Comparison of ENCODE assay signal across 8 mouse cellular contexts in genomic region chr5:22548556-22549161, GRCm38 (mm10). TPM values are rescaled to one million over a fixed set of nuclear protein-coding genes. Genes with fewer than 3 reads are reported as not detected.
A peak's percentile ranks its signal among the peaks of the same experiment; 100 is the strongest.
DNase-seq lines count a peak whose midpoint lies in the region; ATAC-seq and TF ChIP-seq lines count a peak whose summit lies in the region.

No protein-coding gene starts in this region.

- peak overlapping the region; percentile 75 for H3K4me3 ChIP-seq in hindbrain, embryonic 10.5 days
- no peak overlapping the region for H3K4me3 ChIP-seq in hindbrain, embryonic 16.5 days (ENCODE audit: low read length)
- H3K4me3 ChIP-seq in bone marrow, adult 2 months (replicated peaks; ENCODE audit: control insufficient read depth, low read depth, low read length): peak overlapping the region; percentile 21
- peak overlapping the region; percentile 80; the same call in 1 of the 2 replicates for H3K4me3 ChIP-seq in kidney, embryonic 14.5 days (ENCODE audit: low read length)
- no peak overlapping the region for H3K4me3 ChIP-seq in midbrain, embryonic 15.5 days

- TF ChIP-seq CTCF in bone marrow, adult 2 months (IDR thresholded peaks at IDR 0.05; ENCODE audit: control insufficient read depth, insufficient read depth, low read length): no peak

- H3K9me3 ChIP-seq in hindbrain, embryonic 10.5 days: no peaks in the 10 kb centered on the region; the same call in 1 of the 2 replicates
- no peaks in the 10 kb centered on the region for H3K9me3 ChIP-seq in hindbrain, embryonic 16.5 days (ENCODE audit: control insufficient read depth, low read length)
- no peaks in the 10 kb centered on the region for H3K9me3 ChIP-seq in kidney, embryonic 14.5 days (ENCODE audit: control insufficient read depth, low read length)
- H3K9me3 ChIP-seq in midbrain, embryonic 15.5 days: no peaks in the 10 kb centered on the region

- no peak overlapping the region for H3K9ac ChIP-seq in hindbrain, embryonic 16.5 days (ENCODE audit: low read depth, low read length)
- no peak overlapping the region for H3K9ac ChIP-seq in kidney, embryonic 14.5 days (ENCODE audit: low read depth, low read length)
- H3K9ac ChIP-seq in midbrain, embryonic 15.5 days: no peak overlapping the region

- no peak overlapping the region; the same call in 1 of the 2 replicates for H3K4me2 ChIP-seq in hindbrain, embryonic 16.5 days (ENCODE audit: low read length)
- peak overlapping the region; percentile 55 for H3K4me2 ChIP-seq in kidney, embryonic 14.5 days (replicated peaks; ENCODE audit: low read depth, low read length)
- peak overlapping the region; percentile 62; the same call in 1 of the 2 replicates for H3K4me2 ChIP-seq in midbrain, embryonic 15.5 days

- H3K36me3 ChIP-seq in hindbrain, embryonic 10.5 days: peaks cover 36% of the 10 kb centered on the region
- H3K36me3 ChIP-seq in hindbrain, embryonic 16.5 days (ENCODE audit: control insufficient read depth, insufficient read depth, low read length): peaks cover 19% of the 10 kb centered on the region
- H3K36me3 ChIP-seq in kidney, embryonic 14.5 days (ENCODE audit: control insufficient read depth, insufficient read depth, low read length): peaks cover 23% of the 10 kb centered on the region
- peaks cover 23% of the 10 kb centered on the region for H3K36me3 ChIP-seq in midbrain, embryonic 15.5 days (replicated peaks)

- peaks cover 9% of the 10 kb centered on the region for H3K4me1 ChIP-seq in hindbrain, embryonic 10.5 days (replicated peaks)
- H3K4me1 ChIP-seq in hindbrain, embryonic 16.5 days (ENCODE audit: control insufficient read depth, insufficient read depth, low read depth, low read length): peaks cover 10% of the 10 kb centered on the region
- peaks cover 1% of the 10 kb centered on the region for H3K4me1 ChIP-seq in bone marrow, adult 2 months (ENCODE audit: control insufficient read depth, insufficient read depth, low read length)
- H3K4me1 ChIP-seq in kidney, embryonic 14.5 days (ENCODE audit: control insufficient read depth, insufficient read depth, low read length): 0 out of 2 replicates have a peak, but pooled peaks cover 8% of the 10 kb centered on the region
- H3K4me1 ChIP-seq in midbrain, embryonic 15.5 days: peaks cover 9% of the 10 kb centered on the region

- no peaks in the 10 kb centered on the region for H3K27me3 ChIP-seq in hindbrain, embryonic 10.5 days (ENCODE audit: insufficient read depth, poor library complexity, severe bottlenecking)
- H3K27me3 ChIP-seq in hindbrain, embryonic 16.5 days (replicated peaks; ENCODE audit: control insufficient read depth, insufficient read depth, low read length): no peaks in the 10 kb centered on the region
- H3K27me3 ChIP-seq in kidney, embryonic 14.5 days (ENCODE audit: control insufficient read depth, insufficient read depth, low read length): no peaks in the 10 kb centered on the region
- no peaks in the 10 kb centered on the region for H3K27me3 ChIP-seq in midbrain, embryonic 15.5 days (replicated peaks)

- no peak for DNase-seq in hindbrain, embryonic 10.5 days (ENCODE audit: low spot score)
- no peak for DNase-seq in embryo, embryonic 10.5 days (ENCODE audit: low spot score)
- DNase-seq in natural killer cell, adult 2 months (ENCODE audit: low spot score in 2 of 2): no peak
- no peak for DNase-seq in thymus, postnatal 0 days (ENCODE audit: low spot score)

- H3K27ac ChIP-seq in hindbrain, embryonic 10.5 days: no peak overlapping the region
- H3K27ac ChIP-seq in hindbrain, embryonic 16.5 days (ENCODE audit: low read depth, low read length): no peak overlapping the region
- no peak overlapping the region for H3K27ac ChIP-seq in bone marrow, adult 2 months (ENCODE audit: control insufficient read depth, insufficient read depth, low read depth, low read length, poor library complexity)
- H3K27ac ChIP-seq in kidney, embryonic 14.5 days (ENCODE audit: low read depth, low read length): no peak overlapping the region
- no peak overlapping the region for H3K27ac ChIP-seq in midbrain, embryonic 15.5 days

- no peak for ATAC-seq in hindbrain, embryonic 16.5 days
- no peak for ATAC-seq in kidney, embryonic 14.5 days (ENCODE audit: low FRiP score, low TSS enrichment)
- no peak for ATAC-seq in midbrain, embryonic 15.5 days (replicated peaks)

- no peak for TF ChIP-seq POLR2A in bone marrow, adult 2 months (IDR thresholded peaks at IDR 0.05; ENCODE audit: borderline replicate concordance, control insufficient read depth, low read depth, low read length)

- WGBS in hindbrain, embryonic 10.5 days: 86% methylated on average over 6 of the region's 6 CpGs
- 67% methylated on average over 6 of the region's 6 CpGs for WGBS in hindbrain, embryonic 16.5 days
- WGBS in bone marrow, adult 2 months: 49% methylated on average over 6 of the region's 6 CpGs
- WGBS in kidney, embryonic 14.5 days: 58% methylated on average over 6 of the region's 6 CpGs
- WGBS in midbrain, embryonic 15.5 days: 88% methylated on average over 6 of the region's 6 CpGs

RNA-seq across cellular contexts. Expression of gene Orc5, which starts 1.6 kb away (rescaled TPM):
- 41.1 and 52.5 TPM in 2 replicates for polyA plus RNA-seq in hindbrain, embryonic 10.5 days (2016; fragmentation: Nextera tagmentation; extraction: Ambion mirVana)
- polyA plus RNA-seq in hindbrain, embryonic 16.5 days (2015; fragmentation: Nextera tagmentation; extraction: Ambion mirVana): 36.7 and 37.8 TPM in 2 replicates
- 26.5 and 33.2 TPM in 2 replicates for polyA plus RNA-seq in bone marrow, adult 2 months (2011; ENCODE audit: insufficient read depth, insufficient read length, low replicate concordance, missing spikeins)
- polyA plus RNA-seq in kidney, embryonic 14.5 days (2014; fragmentation: Nextera tagmentation; extraction: Ambion mirVana): 43.7 and 51.2 TPM in 2 replicates
- polyA plus RNA-seq in midbrain, embryonic 15.5 days (2015; fragmentation: Nextera tagmentation; extraction: Ambion mirVana): 34.8 and 34.9 TPM in 2 replicates
- polyA plus RNA-seq in thymus, postnatal 0 days (2015; fragmentation: Nextera tagmentation; extraction: Ambion mirVana): 38.2 and 38.6 TPM in 2 replicates

Comparison
In these comparisons a context has a peak if more than half of its experiments do, and no peak if none do; other contexts are left out.
1. H3K4me3 ChIP-seq: peak in hindbrain, embryonic 10.5 days (single experiment), bone marrow, adult 2 months (single experiment) and kidney, embryonic 14.5 days (single experiment); none in hindbrain, embryonic 16.5 days (single experiment) and midbrain, embryonic 15.5 days (single experiment).